Comparison of ENCODE assay signal across 8 mouse cellular contexts in genomic region chr16:4420298-4421054, GRCm38 (mm10). TPM values are rescaled to one million over a fixed set of nuclear protein-coding genes. Genes with fewer than 3 reads are reported as not detected.
DNase-seq lines count a peak whose midpoint lies in the region; ATAC-seq and TF ChIP-seq lines count a peak whose summit lies in the region.

TSS of gene Adcy9 (minus strand) at chr16:4420498.

- intact Hi-C loops in gastrocnemius, adult 2 months (cut with DNase I), result loop anchor here (2.0 to 5.0 kb wide), 2 partner anchors 54 to 122 kb away; partner anchors contain the start of gene Srl
- intact Hi-C loops in left cerebral cortex, adult 2 months (cut with DNase I), result loop anchor here (1.0 to 2.0 kb wide), 3 partner anchors 28 to 52 kb away; no protein-coding TSS in a partner anchor

- H3K9me3 ChIP-seq in hindbrain, embryonic 16.5 days (ENCODE audit: control insufficient read depth, low read length), result no peaks in the 10 kb centered on the region

- H3K4me3 ChIP-seq in gastrocnemius, adult 2 months, result peak within 1 kb of the TSS; percentile 96
- H3K4me3 ChIP-seq in hindbrain, embryonic 16.5 days (ENCODE audit: low read length), result peak within 1 kb of the TSS; percentile 56
- peak within 1 kb of the TSS; percentile 93 for H3K4me3 ChIP-seq in left cerebral cortex, adult 2 months
- H3K4me3 ChIP-seq in macrophage (ENCODE audit: inconsistent target), result peak within 1 kb of the TSS; percentile 45

- peak; percentile 94 for DNase-seq in ZHBTc4 (ENCODE audit: low read depth, low spot score)
- peak; percentile 77 to 92 for DNase-seq in cerebellum, postnatal 4 days (ENCODE audit: low spot score in 2 of 2)
- DNase-seq in gastrocnemius, adult 2 months, result peak; percentile 97
- peak; percentile 94 for DNase-seq in left cerebral cortex, adult 2 months (ENCODE audit: extremely low spot score in 1 of 2, low spot score in 2 of 2)
- peak; percentile 93 for DNase-seq in right cerebral cortex, adult 18-20 months
- peak; percentile 54 for DNase-seq in urinary bladder, postnatal 10 days (ENCODE audit: low spot score)

- ATAC-seq in hindbrain, embryonic 16.5 days, result peak; percentile 86

- H3K27ac ChIP-seq in gastrocnemius, adult 2 months, result peak within 1 kb of the TSS; percentile 98
- H3K27ac ChIP-seq in hindbrain, embryonic 16.5 days (ENCODE audit: low read depth, low read length), result peak within 1 kb of the TSS; percentile 87
- H3K27ac ChIP-seq in left cerebral cortex, adult 2 months, result peak within 1 kb of the TSS; percentile 92
- peak within 1 kb of the TSS; percentile 36; the same call in 1 of the 2 replicates for H3K27ac ChIP-seq in macrophage

- WGBS in hindbrain, embryonic 16.5 days, result 1% methylated on average over 36 of the region's 64 CpGs
- WGBS in macrophage (ENCODE audit: missing documents), result 2% methylated on average over 50 of the region's 64 CpGs

- H3K79me2 ChIP-seq in macrophage (ENCODE audit: inconsistent target), result peaks cover 39% of the 10 kb centered on the region; the same call in 1 of the 2 replicates

- peaks cover 36% of the 10 kb centered on the region for H3K4me1 ChIP-seq in hindbrain, embryonic 16.5 days (ENCODE audit: control insufficient read depth, insufficient read depth, low read depth, low read length)

- H3K27me3 ChIP-seq in hindbrain, embryonic 16.5 days (replicated peaks; ENCODE audit: control insufficient read depth, insufficient read depth, low read length), result no peaks in the 10 kb centered on the region

- TF ChIP-seq CTCF in gastrocnemius, adult 2 months (IDR thresholded peaks at IDR 0.05), result no peak
- TF ChIP-seq CTCF in left cerebral cortex, adult 2 months (IDR thresholded peaks at IDR 0.05), result no peak

- H3K9ac ChIP-seq in hindbrain, embryonic 16.5 days (ENCODE audit: low read depth, low read length), result peak within 1 kb of the TSS; percentile 73

- H3K4me2 ChIP-seq in hindbrain, embryonic 16.5 days (ENCODE audit: low read length), result peak within 1 kb of the TSS; percentile 97

- no peaks in the 10 kb centered on the region for H3K36me3 ChIP-seq in hindbrain, embryonic 16.5 days (ENCODE audit: control insufficient read depth, insufficient read depth, low read length)
- H3K36me3 ChIP-seq in macrophage (ENCODE audit: inconsistent target), result no peaks in the 10 kb centered on the region; the same call in 1 of the 2 replicates

RNA-seq across cellular contexts. Expression of gene Adcy9, which starts in this region (rescaled TPM):
- total RNA-seq in gastrocnemius, adult 2 months (2021), result 10 to 100 TPM; 33.2 to 52.2 TPM
- 4.0 and 5.0 TPM in 2 replicates for polyA plus RNA-seq in hindbrain, embryonic 16.5 days (2015; fragmentation: Nextera tagmentation; extraction: Ambion mirVana)
- total RNA-seq in left cerebral cortex, adult 2 months (2021), result 10 to 100 TPM; 73.3 to 80.4 TPM
- 10 to 100 TPM in 22 of 26 experiments, 1 to 10 TPM in 4; 6.6 to 88.2 (median 34.3) TPM for total RNA-seq in macrophage (2018; cell fraction: chromatin; rRNA removed)
- 10 to 100 TPM in 14 of 26 experiments, 1 to 10 TPM in 12; 4.7 to 24.2 (median 11.1) TPM for total RNA-seq in macrophage (2018; cell fraction: cytosol; rRNA removed)
- total RNA-seq in macrophage (2018; cell fraction: nucleus; rRNA removed), result 10 to 100 TPM in 25 of 26 experiments, 1 to 10 TPM in 1; 9.3 to 63.6 (median 20.5) TPM
- 10.4 to 11.9 TPM (median 11.0 TPM) in 3 replicates for polyA plus RNA-seq in macrophage (2018)

Comparison
In these comparisons a context has a peak if more than half of its experiments do, and no peak if none do; other contexts are left out.
1. Peak in every context shown above with its lines: DNase-seq, ATAC-seq, H3K4me3 ChIP-seq and H3K27ac ChIP-seq.
2. H3K27ac ChIP-seq: peak in every context shown above with its lines; median percentile 98 in gastrocnemius, adult 2 months; 92 in left cerebral cortex, adult 2 months; 87 in hindbrain, embryonic 16.5 days; 36 in macrophage.
3. H3K4me3 ChIP-seq: peak in every context shown above with its lines; median percentile 96 in gastrocnemius, adult 2 months; 93 in left cerebral cortex, adult 2 months; 56 in hindbrain, embryonic 16.5 days; 45 in macrophage.